Mouse (Mus musculus) liver, embryonic 14 days (tissue): ENCODE data around the gene Cyp2a4. TPM values are rescaled to one million over a fixed set of nuclear protein-coding genes. Genes with fewer than 3 reads are reported as not detected.

Source experiments
- polyA plus RNA-seq: library from polyadenylated mRNA; depleted of rRNA; stranded (reverse); fragments of >200 nt; gene quantifications from 2 replicates; pipeline ENCODE4 v1.2.3, GENCODE M21; 2012; rRNA removed

Cyp2a4 gene
- 0.05 and 0.08 TPM in 2 replicates for polyA plus RNA-seq

DNA sequence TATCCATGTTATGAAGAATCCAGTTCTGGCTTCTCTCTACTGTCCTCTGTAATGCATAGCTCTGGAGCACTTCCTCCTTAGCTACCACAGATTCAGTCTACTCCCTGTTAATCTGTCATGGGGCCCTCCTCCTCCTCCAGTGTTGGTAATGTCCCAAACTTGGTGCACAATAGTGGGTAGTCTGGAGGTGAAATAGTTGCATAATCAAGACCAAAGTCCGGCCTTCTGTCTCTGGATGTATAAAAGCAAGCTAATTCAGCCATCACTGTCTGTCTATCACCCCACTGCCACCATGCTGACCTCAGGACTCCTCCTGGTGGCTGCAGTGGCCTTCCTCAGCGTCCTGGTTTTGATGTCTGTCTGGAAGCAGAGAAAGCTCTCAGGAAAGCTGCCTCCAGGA lies at the start of gene Cyp2a4:
TSS of gene Cyp2a4 (plus strand) at position 244 of the 400 bp plus-strand sequence.

DNA sequence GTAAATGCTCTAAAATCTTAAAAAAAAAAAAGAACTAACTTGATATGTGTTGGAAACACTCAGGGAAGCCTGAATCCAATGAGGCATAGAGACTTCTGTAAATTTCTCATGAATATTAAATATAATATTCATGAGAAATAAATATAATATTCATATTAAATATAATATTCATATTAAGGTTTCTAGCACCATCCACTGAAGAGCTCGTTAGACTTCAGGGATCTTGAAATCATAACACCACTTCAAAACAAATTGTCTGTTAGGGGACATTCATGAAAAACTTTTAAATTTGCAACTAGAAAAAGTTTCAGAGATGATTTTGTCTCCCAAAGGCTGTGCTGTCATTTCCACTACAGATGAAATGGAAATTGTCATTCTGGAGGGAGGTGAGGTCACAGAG lies 46.9 kb upstream of the Cyp2a4 start, which contains the start of gene Vmn1r184:
TSS of gene Vmn1r184 (plus strand) at position 301 of the 400 bp plus-strand sequence.

Other genes starting within 250 kb of the Cyp2a4 start
- 0.11 and 0.15 TPM in 2 replicates for gene Cyp2b13, start 245.7 kb upstream of the Cyp2a4 start, polyA plus RNA-seq
- gene Cyp2b9, start 133.8 kb upstream of the Cyp2a4 start, polyA plus RNA-seq = 0.09 and 0.10 TPM in 2 replicates
- gene Vmn1r184, start 46.8 kb upstream of the Cyp2a4 start, polyA plus RNA-seq = not detected in 2 replicates
- gene Nlrp9c, start 96.5 kb downstream of the Cyp2a4 start, polyA plus RNA-seq = not detected in 2 replicates
- gene Nlrp4a, start 127.9 kb downstream of the Cyp2a4 start, polyA plus RNA-seq = not detected in 2 replicates
- not detected in 2 replicates for gene Nlrp9a, start 227.9 kb downstream of the Cyp2a4 start, polyA plus RNA-seq